Mouse (Mus musculus) liver, embryonic 15.5 days (tissue): Measurements from ENCODE around the gene Gm5475. TPM values are rescaled to one million over a fixed set of nuclear protein-coding genes. Genes with fewer than 3 reads are reported as not detected.
A peak's percentile ranks its signal among the peaks of the same experiment; 100 is the strongest.

ENCODE experiments used
- ATAC-seq: fragments of 200-750 bp; cut with Nextera tagmentation; 2 replicates; pipeline ENCODE4 v1.8.0; 2017; ENCODE audit warnings: moderate number of reproducible peaks, mild to moderate bottlenecking, moderate library complexity; ENCODE audit not compliant: insufficient read depth
- H3K27ac ChIP-seq: fragments of 300-500 bp; sonication (generic); replicated peaks from 2 replicates; pipeline ENCODE4 v1.5.1; 2015; ENCODE audit warnings: mild to moderate bottlenecking, inconsistent platforms
- H3K27me3 ChIP-seq: fragments of 300-500 bp; sonication (generic); 2 replicates; pipeline ENCODE4 v1.6.1; 2015; ENCODE audit warnings: mild to moderate bottlenecking, inconsistent platforms
- H3K36me3 ChIP-seq: fragments of 300-500 bp; sonication (generic); replicated peaks from 2 replicates; pipeline ENCODE4 v1.6.1; 2015; ENCODE audit warnings: moderate library complexity, mild to moderate bottlenecking, inconsistent platforms
- H3K4me1 ChIP-seq: fragments of 300-500 bp; sonication (generic); replicated peaks from 2 replicates; pipeline ENCODE4 v1.6.1; 2015; ENCODE audit warnings: inconsistent platforms
- H3K4me2 ChIP-seq: fragments of 300-500 bp; sonication (generic); 2 replicates; pipeline ENCODE4 v1.6.1; 2015; ENCODE audit warnings: moderate library complexity, mild to moderate bottlenecking, inconsistent platforms
- H3K4me3 ChIP-seq: fragments of 300-500 bp; sonication (generic); replicated peaks from 2 replicates; pipeline ENCODE4 v1.5.1; 2015; ENCODE audit warnings: mild to moderate bottlenecking, inconsistent platforms
- H3K9ac ChIP-seq: fragments of 300-500 bp; sonication (generic); 2 replicates; pipeline ENCODE4 v1.6.1; 2015; ENCODE audit warnings: moderate library complexity, mild to moderate bottlenecking, inconsistent platforms
- H3K9me3 ChIP-seq: fragments of 300-500 bp; sonication (generic); replicated peaks from 2 replicates; pipeline ENCODE4 v1.6.1; 2016; ENCODE audit warnings: inconsistent platforms
- WGBS: fragments of 180-500 bp; shearing (Covaris S2); methylation state at CpG from one replicate; pipeline ENCODE4 v1.1.7; 2015; ENCODE audit warnings: mixed read lengths; ENCODE audit not compliant: insufficient replicate concordance; 5-methylcytosine and 5-hydroxymethylcytosine counted together
- polyA plus RNA-seq: library from polyadenylated mRNA; unstranded; fragments of >200 nt; fragmentation: Nextera tagmentation; extraction: Ambion mirVana; gene quantifications from 2 replicates; pipeline ENCODE4 v1.2.1, GENCODE M21; 2015

The Gm5475 gene
- polyA plus RNA-seq, 1 experiment from 2014 or later: 0.05 TPM

DNA sequence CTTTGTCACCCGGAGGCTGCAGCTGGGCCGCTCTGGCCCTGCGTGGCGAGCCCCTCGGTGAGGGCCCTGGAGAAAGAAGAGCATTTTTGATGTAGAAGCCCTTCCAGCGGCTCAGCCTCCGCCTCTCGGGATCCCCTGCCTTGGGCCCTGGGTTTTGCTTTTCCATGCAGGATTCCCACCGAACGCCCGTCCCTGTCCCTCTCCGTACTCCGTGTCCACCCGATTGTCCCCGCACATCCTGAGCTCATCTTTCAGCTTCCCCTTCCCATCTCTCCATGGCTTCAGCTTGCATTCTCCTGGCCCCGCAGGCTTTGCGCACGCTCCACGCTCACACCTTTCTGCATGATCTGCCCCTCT, 47.2 kb downstream of the Gm5475 start:
- Histone ChIP-seq H3K4me1 (peaks cover 29% of the 10 kb centered on the region), H3K9me3 (no peaks in the 10 kb centered on the region), H3K27me3 (no peaks in the 10 kb centered on the region), H3K4me3 (peak overlapping the region; percentile 91), H3K27ac (peak overlapping the region; percentile 86), H3K36me3 (0 out of 2 replicates have a peak, but pooled peaks cover 8% of the 10 kb centered on the region), H3K9ac (peak overlapping the region; percentile 83), H3K4me2 (peak overlapping the region; percentile 95)
- WGBS: under 1% methylated on average over 19 of the region's 19 CpGs
- ATAC-seq: peak; percentile 6; the same call in 1 of the 2 replicates

DNA sequence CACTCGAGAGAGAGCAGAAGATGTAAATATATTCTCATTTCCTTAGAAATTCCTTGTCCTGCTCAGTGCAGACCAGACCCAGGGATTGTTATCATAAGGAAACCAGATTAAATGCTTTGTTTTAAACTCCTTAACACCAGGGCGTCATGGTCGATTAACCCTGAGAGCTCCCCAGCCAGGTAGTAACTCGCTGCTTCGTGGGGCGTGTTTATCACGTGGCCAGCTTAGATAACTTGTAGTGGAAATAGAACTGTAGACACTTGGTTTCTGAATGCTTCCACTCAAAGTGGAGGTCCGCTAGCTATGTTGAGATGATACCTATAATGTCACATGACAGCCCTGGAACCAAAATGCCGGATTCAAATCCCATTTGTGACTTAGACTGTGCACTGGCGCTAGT, 48.1 kb downstream of the Gm5475 start:
- WGBS: 44% methylated on average over 10 of the region's 10 CpGs
- Histone ChIP-seq H3K27me3 (no peaks in the 10 kb centered on the region), H3K9ac (no peak overlapping the region), H3K9me3 (no peaks in the 10 kb centered on the region), H3K4me1 (peaks cover 35% of the 10 kb centered on the region), H3K36me3 (peaks cover 14% of the 10 kb centered on the region), H3K27ac (no peak overlapping the region), H3K4me3 (peak overlapping the region; percentile 91), H3K4me2 (peak overlapping the region; percentile 95)
- ATAC-seq: no peak

- H3K4me1 ChIP-seq: peaks cover 27% of the 10 kb centered on the region
- 72% methylated on average over 7 of the region's 7 CpGs for WGBS
- no peak overlapping the region for H3K4me2 ChIP-seq
- no peaks in the 10 kb centered on the region for H3K27me3 ChIP-seq
- H3K9me3 ChIP-seq: no peaks in the 10 kb centered on the region
- no peak overlapping the region for H3K27ac ChIP-seq
- ATAC-seq: no peak
- no peak overlapping the region for H3K4me3 ChIP-seq
- peaks cover 52% of the 10 kb centered on the region for H3K36me3 ChIP-seq
- no peak overlapping the region for H3K9ac ChIP-seq
Observed at GRCm38 (mm10) chr15:100473926-100474503, 52.1 kb downstream of the Gm5475 start.

Other genes starting within 250 kb of the Gm5475 start
- gene Atf1, start 194.3 kb upstream of the Gm5475 start, polyA plus RNA-seq: 33.4 and 34.4 TPM in 2 replicates
- gene Tmprss12, start 141.3 kb upstream of the Gm5475 start, polyA plus RNA-seq: not detected in 2 replicates
- gene Mettl7a1, start 118.0 kb upstream of the Gm5475 start, polyA plus RNA-seq: 8.9 and 9.7 TPM in 2 replicates
- gene Mettl7a3, start 87.2 kb upstream of the Gm5475 start, polyA plus RNA-seq: not detected in 2 replicates
- gene Methig1, start 69.0 kb upstream of the Gm5475 start, polyA plus RNA-seq: 0.17 and 0.25 TPM in 2 replicates
- gene Mettl7a2, start 68.9 kb upstream of the Gm5475 start, polyA plus RNA-seq: not detected in 2 replicates
- gene Higd1c, start 57.6 kb upstream of the Gm5475 start, polyA plus RNA-seq: not detected in 2 replicates
- 39.7 and 43.9 TPM in 2 replicates for gene Slc11a2, start 2.9 kb downstream of the Gm5475 start, polyA plus RNA-seq
- gene Letmd1, start 46.9 kb downstream of the Gm5475 start, polyA plus RNA-seq: 11.9 and 14.3 TPM in 2 replicates
- 0.81 and 0.97 TPM in 2 replicates for gene Csrnp2, start 73.3 kb downstream of the Gm5475 start, polyA plus RNA-seq
- gene Tfcp2, start 129.9 kb downstream of the Gm5475 start, polyA plus RNA-seq: 3.7 and 4.1 TPM in 2 replicates
- gene Pou6f1, start 177.8 kb downstream of the Gm5475 start, polyA plus RNA-seq: 0.14 and 0.37 TPM in 2 replicates
- gene Dazap2, start 193.2 kb downstream of the Gm5475 start, polyA plus RNA-seq: 145 and 148 TPM in 2 replicates
- gene Smagp, start 214.8 kb downstream of the Gm5475 start, polyA plus RNA-seq: 9.3 and 10.8 TPM in 2 replicates
- 18.2 and 22.2 TPM in 2 replicates for gene Bin2, start 247.4 kb downstream of the Gm5475 start, polyA plus RNA-seq